Mouse (Mus musculus): Measurements from ENCODE around the gene Tbc1d17. TPM values are rescaled to one million over a fixed set of nuclear protein-coding genes. Genes with fewer than 3 reads are reported as not detected.

Tbc1d17 gene
- 100 to 1,000 TPM in 12 of 26 experiments, 10 to 100 TPM in 14; 32.8 to 197 (median 94.9) TPM for total RNA-seq (2018; cell fraction: chromatin; rRNA removed)
- total RNA-seq (2018; cell fraction: cytosol; rRNA removed) = 10 to 100 TPM; 17.1 to 50.9 (median 28.5) TPM
- 100 to 1,000 TPM in 1 of 26 experiments, 10 to 100 TPM in 25; 29.7 to 111 (median 46.6) TPM for total RNA-seq (2018; cell fraction: nucleus; rRNA removed)
- polyA plus RNA-seq (2018) = 25.6 to 51.8 TPM (median 28.3 TPM) in 3 replicates

- peaks cover 62% of the 10 kb centered on the region for H3K79me2 ChIP-seq (ENCODE audit: inconsistent target)
- peak within 1 kb of the TSS; percentile 81 for H3K4me3 ChIP-seq (ENCODE audit: inconsistent target)
- 1% methylated on average over 54 of the region's 54 CpGs for WGBS (ENCODE audit: missing documents)
- peak within 1 kb of the TSS; percentile 99 for H3K27ac ChIP-seq
- H3K36me3 ChIP-seq (ENCODE audit: inconsistent target) = peaks cover 30% of the 10 kb centered on the region
These were observed at the start of gene Tbc1d17, which contains the start of gene Akt1s1 for GRCm38 (mm10) chr7:44848561-44849415. Tbc1d17 (minus strand) TSS chr7:44849079. Akt1s1 (plus strand) TSS chr7:44848991.

GRCm38 (mm10) chr7:44898607-44899006, 49.7 kb upstream of the Tbc1d17 start:
- H3K79me2 ChIP-seq (ENCODE audit: inconsistent target) = no peaks in the 10 kb centered on the region
- WGBS (ENCODE audit: missing documents) = 76% methylated on average over 19 of the region's 19 CpGs
- no peak overlapping the region for H3K4me3 ChIP-seq (ENCODE audit: inconsistent target)
- H3K27ac ChIP-seq = no peak overlapping the region
- peaks cover 13% of the 10 kb centered on the region; the same call in 1 of the 2 replicates for H3K36me3 ChIP-seq (ENCODE audit: inconsistent target)

- Histone ChIP-seq H3K36me3 (ENCODE audit: inconsistent target) (peaks cover 13% of the 10 kb centered on the region; the same call in 1 of the 2 replicates), H3K4me3 (ENCODE audit: inconsistent target) (peak overlapping the region; percentile 63), H3K79me2 (ENCODE audit: inconsistent target) (peaks cover 6% of the 10 kb centered on the region), H3K27ac (peak overlapping the region; percentile 52)
- WGBS (ENCODE audit: missing documents) = 48% methylated on average over 9 of the region's 10 CpGs
These were observed 47.6 kb upstream of the Tbc1d17 start for GRCm38 (mm10) chr7:44896499-44896898.

- Histone ChIP-seq H3K79me2 (ENCODE audit: inconsistent target) (peaks cover 12% of the 10 kb centered on the region), H3K27ac (peak within 1 kb of the TSS; percentile 52), H3K36me3 (ENCODE audit: inconsistent target) (peaks cover 13% of the 10 kb centered on the region; the same call in 1 of the 2 replicates), H3K4me3 (ENCODE audit: inconsistent target) (peak within 1 kb of the TSS; percentile 63)
- under 1% methylated on average over 34 of the region's 34 CpGs for WGBS (ENCODE audit: missing documents)
These were observed 46.9 kb upstream of the Tbc1d17 start, which contains the start of gene Fuz for GRCm38 (mm10) chr7:44895593-44896434. Fuz (plus strand) TSS chr7:44896079.

- peaks cover 11% of the 10 kb centered on the region; the same call in 1 of the 2 replicates for H3K36me3 ChIP-seq (ENCODE audit: inconsistent target)
- H3K79me2 ChIP-seq (ENCODE audit: inconsistent target) = peaks cover 19% of the 10 kb centered on the region
- 54% methylated on average over 7 of the region's 7 CpGs for WGBS (ENCODE audit: missing documents)
- H3K27ac ChIP-seq = no peak overlapping the region
- H3K4me3 ChIP-seq (ENCODE audit: inconsistent target) = peak overlapping the region; percentile 63; the same call in 1 of the 2 replicates
These were observed 46.3 kb upstream of the Tbc1d17 start for GRCm38 (mm10) chr7:44895206-44895592.

GRCm38 (mm10) chr7:44894175-44894574, 45.3 kb upstream of the Tbc1d17 start:
- H3K27ac ChIP-seq = no peak overlapping the region
- 96% methylated on average over 3 of the region's 3 CpGs for WGBS (ENCODE audit: missing documents)
- H3K4me3 ChIP-seq (ENCODE audit: inconsistent target) = no peak overlapping the region
- H3K79me2 ChIP-seq (ENCODE audit: inconsistent target) = peaks cover 29% of the 10 kb centered on the region
- H3K36me3 ChIP-seq (ENCODE audit: inconsistent target) = peaks cover 3% of the 10 kb centered on the region; the same call in 1 of the 2 replicates

- Histone ChIP-seq H3K36me3 (ENCODE audit: inconsistent target) (no peaks in the 10 kb centered on the region), H3K4me3 (ENCODE audit: inconsistent target) (no peak overlapping the region), H3K79me2 (ENCODE audit: inconsistent target) (peaks cover 38% of the 10 kb centered on the region), H3K27ac (no peak overlapping the region)
- WGBS (ENCODE audit: missing documents) = 76% methylated on average over 6 of the region's 8 CpGs
These were observed 44.3 kb upstream of the Tbc1d17 start for GRCm38 (mm10) chr7:44893197-44893596.

GRCm38 (mm10) chr7:44892276-44892921, 43.5 kb upstream of the Tbc1d17 start, which contains the start of gene Med25:
Med25 (minus strand) TSS chr7:44892712.
- no peaks in the 10 kb centered on the region for H3K36me3 ChIP-seq (ENCODE audit: inconsistent target)
- H3K4me3 ChIP-seq (ENCODE audit: inconsistent target) = peak within 1 kb of the TSS; percentile 95
- H3K27ac ChIP-seq = peak within 1 kb of the TSS; percentile 94
- WGBS (ENCODE audit: missing documents) = under 1% methylated on average over 56 of the region's 56 CpGs
- peaks cover 38% of the 10 kb centered on the region for H3K79me2 ChIP-seq (ENCODE audit: inconsistent target)

- H3K79me2 ChIP-seq (ENCODE audit: inconsistent target) = peaks cover 38% of the 10 kb centered on the region
- no peaks in the 10 kb centered on the region for H3K36me3 ChIP-seq (ENCODE audit: inconsistent target)
- H3K27ac ChIP-seq = peak overlapping the region; percentile 41
- H3K4me3 ChIP-seq (ENCODE audit: inconsistent target) = peak overlapping the region; percentile 95
- WGBS (ENCODE audit: missing documents) = 24% methylated on average over 6 of the region's 6 CpGs
These were observed 42.7 kb upstream of the Tbc1d17 start for GRCm38 (mm10) chr7:44891611-44892010.

GRCm38 (mm10) chr7:44890737-44891136, 41.9 kb upstream of the Tbc1d17 start:
- H3K79me2 ChIP-seq (ENCODE audit: inconsistent target) = peaks cover 38% of the 10 kb centered on the region
- no peak overlapping the region for H3K27ac ChIP-seq
- no peaks in the 10 kb centered on the region; the same call in 1 of the 2 replicates for H3K36me3 ChIP-seq (ENCODE audit: inconsistent target)
- 91% methylated on average over 4 of the region's 4 CpGs for WGBS (ENCODE audit: missing documents)
- no peak overlapping the region for H3K4me3 ChIP-seq (ENCODE audit: inconsistent target)

GRCm38 (mm10) chr7:44890180-44890579, 41.3 kb upstream of the Tbc1d17 start:
- Histone ChIP-seq H3K27ac (no peak overlapping the region), H3K79me2 (ENCODE audit: inconsistent target) (peaks cover 38% of the 10 kb centered on the region), H3K4me3 (ENCODE audit: inconsistent target) (no peak overlapping the region), H3K36me3 (ENCODE audit: inconsistent target) (peaks cover 3% of the 10 kb centered on the region; the same call in 1 of the 2 replicates)
- WGBS (ENCODE audit: missing documents) = 92% methylated on average over 5 of the region's 7 CpGs

GRCm38 (mm10) chr7:44888256-44889105, 39.6 kb upstream of the Tbc1d17 start:
- Histone ChIP-seq H3K36me3 (ENCODE audit: inconsistent target) (peaks cover 9% of the 10 kb centered on the region; the same call in 1 of the 2 replicates), H3K4me3 (ENCODE audit: inconsistent target) (no peak overlapping the region), H3K79me2 (ENCODE audit: inconsistent target) (peaks cover 38% of the 10 kb centered on the region), H3K27ac (no peak overlapping the region)
- 94% methylated on average over 12 of the region's 13 CpGs for WGBS (ENCODE audit: missing documents)

GRCm38 (mm10) chr7:44886964-44887363, 38.1 kb upstream of the Tbc1d17 start:
- Histone ChIP-seq H3K36me3 (ENCODE audit: inconsistent target) (peaks cover 22% of the 10 kb centered on the region; the same call in 1 of the 2 replicates), H3K27ac (no peak overlapping the region), H3K79me2 (ENCODE audit: inconsistent target) (peaks cover 37% of the 10 kb centered on the region), H3K4me3 (ENCODE audit: inconsistent target) (no peak overlapping the region)
- WGBS (ENCODE audit: missing documents) = 66% methylated on average over 7 of the region's 7 CpGs
